Mouse (Mus musculus): ENCODE results near the gene Lipt2. TPM values are rescaled to one million over a fixed set of nuclear protein-coding genes. Genes with fewer than 3 reads are reported as not detected.
A peak's percentile ranks its signal among the peaks of the same experiment; 100 is the strongest.

The Lipt2 gene
- polyA plus RNA-seq, 1 experiment: 5.6 TPM

GRCm38 (mm10) chr7:100179836-100180407 lies 20.8 kb downstream of the Lipt2 start:
- H3K79me3 ChIP-seq (ENCODE audit: low read depth): no peaks in the 10 kb centered on the region
- TF ChIP-seq USF1 (IDR thresholded peaks at IDR 0.05; ENCODE audit: low read depth) (no peak), FOSL1 (IDR thresholded peaks at IDR 0.05; ENCODE audit: insufficient read depth, low read length, poor library complexity, severe bottlenecking) (no peak), MAX (IDR thresholded peaks at IDR 0.05) (no peak), MYOG (IDR thresholded peaks at IDR 0.05; ENCODE audit: control insufficient read depth, extremely low read depth, insufficient read length) (no peak), CTCF (IDR thresholded peaks at IDR 0.05; ENCODE audit: control insufficient read depth, insufficient read depth, insufficient read length) (no peak), CEBPB (IDR thresholded peaks at IDR 0.05; ENCODE audit: low read depth) (no peak), MYOD1 (IDR thresholded peaks at IDR 0.05; ENCODE audit: control insufficient read depth, insufficient read length, low read depth) (no peak)
- no peak overlapping the region for H3ac ChIP-seq (ENCODE audit: control insufficient read depth, insufficient read length, low read depth)
- no peak overlapping the region for H3K4me3 ChIP-seq (ENCODE audit: insufficient read depth, poor library complexity, severe bottlenecking)
- H3K27me3 ChIP-seq (ENCODE audit: control insufficient read depth, insufficient read depth, insufficient read length): no peaks in the 10 kb centered on the region
- H3K79me2 ChIP-seq (ENCODE audit: control insufficient read depth, insufficient read depth): no peaks in the 10 kb centered on the region
- H3K36me3 ChIP-seq (ENCODE audit: control insufficient read depth, insufficient read depth): no peaks in the 10 kb centered on the region

- Histone ChIP-seq H3K4me3 (ENCODE audit: insufficient read depth, poor library complexity, severe bottlenecking) (no peak overlapping the region), H3K27me3 (ENCODE audit: control insufficient read depth, insufficient read depth, insufficient read length) (no peaks in the 10 kb centered on the region), H3K36me3 (ENCODE audit: control insufficient read depth, insufficient read depth) (no peaks in the 10 kb centered on the region), H3ac (ENCODE audit: control insufficient read depth, insufficient read length, low read depth) (no peak overlapping the region), H3K79me3 (ENCODE audit: low read depth) (no peaks in the 10 kb centered on the region), H3K79me2 (ENCODE audit: control insufficient read depth, insufficient read depth) (no peaks in the 10 kb centered on the region)
- TF ChIP-seq MYOD1 (IDR thresholded peaks at IDR 0.05; ENCODE audit: control insufficient read depth, insufficient read length, low read depth): no peak
- TF ChIP-seq FOSL1 (IDR thresholded peaks at IDR 0.05; ENCODE audit: insufficient read depth, low read length, poor library complexity, severe bottlenecking): no peak
- no peak for TF ChIP-seq CEBPB (IDR thresholded peaks at IDR 0.05; ENCODE audit: low read depth)
- TF ChIP-seq MYOG (IDR thresholded peaks at IDR 0.05; ENCODE audit: control insufficient read depth, extremely low read depth, insufficient read length): no peak
- TF ChIP-seq USF1 (IDR thresholded peaks at IDR 0.05; ENCODE audit: low read depth): no peak
- TF ChIP-seq CTCF (IDR thresholded peaks at IDR 0.05; ENCODE audit: control insufficient read depth, insufficient read depth, insufficient read length): no peak
These were observed 22.1 kb downstream of the Lipt2 start for GRCm38 (mm10) chr7:100181176-100181575.

- Histone ChIP-seq H3K27me3 (ENCODE audit: control insufficient read depth, insufficient read depth, insufficient read length) (no peaks in the 10 kb centered on the region), H3K79me2 (ENCODE audit: control insufficient read depth, insufficient read depth) (no peaks in the 10 kb centered on the region), H3K79me3 (ENCODE audit: low read depth) (no peaks in the 10 kb centered on the region), H3K36me3 (ENCODE audit: control insufficient read depth, insufficient read depth) (no peaks in the 10 kb centered on the region), H3ac (ENCODE audit: control insufficient read depth, insufficient read length, low read depth) (no peak overlapping the region), H3K4me3 (ENCODE audit: insufficient read depth, poor library complexity, severe bottlenecking) (no peak overlapping the region)
- TF ChIP-seq MAX (IDR thresholded peaks at IDR 0.05) (no peak), USF1 (IDR thresholded peaks at IDR 0.05; ENCODE audit: low read depth) (no peak), MYOD1 (IDR thresholded peaks at IDR 0.05; ENCODE audit: control insufficient read depth, insufficient read length, low read depth) (no peak), MYOG (IDR thresholded peaks at IDR 0.05; ENCODE audit: control insufficient read depth, extremely low read depth, insufficient read length) (no peak), CEBPB (IDR thresholded peaks at IDR 0.05; ENCODE audit: low read depth) (no peak), FOSL1 (IDR thresholded peaks at IDR 0.05; ENCODE audit: insufficient read depth, low read length, poor library complexity, severe bottlenecking) (no peak), CTCF (IDR thresholded peaks at IDR 0.05; ENCODE audit: control insufficient read depth, insufficient read depth, insufficient read length) (no peak)
These were observed 22.5 kb downstream of the Lipt2 start for GRCm38 (mm10) chr7:100181614-100182013.

GRCm38 (mm10) chr7:100182388-100182787 lies 23.3 kb downstream of the Lipt2 start:
- Histone ChIP-seq H3K36me3 (ENCODE audit: control insufficient read depth, insufficient read depth) (no peaks in the 10 kb centered on the region), H3K4me3 (ENCODE audit: insufficient read depth, poor library complexity, severe bottlenecking) (no peak overlapping the region), H3ac (ENCODE audit: control insufficient read depth, insufficient read length, low read depth) (no peak overlapping the region), H3K79me2 (ENCODE audit: control insufficient read depth, insufficient read depth) (no peaks in the 10 kb centered on the region), H3K27me3 (ENCODE audit: control insufficient read depth, insufficient read depth, insufficient read length) (no peaks in the 10 kb centered on the region), H3K79me3 (ENCODE audit: low read depth) (no peaks in the 10 kb centered on the region)
- no peak for TF ChIP-seq USF1 (IDR thresholded peaks at IDR 0.05; ENCODE audit: low read depth)
- TF ChIP-seq FOSL1 (IDR thresholded peaks at IDR 0.05; ENCODE audit: insufficient read depth, low read length, poor library complexity, severe bottlenecking): no peak
- TF ChIP-seq CEBPB (IDR thresholded peaks at IDR 0.05; ENCODE audit: low read depth): peak; percentile 54

- no peaks in the 10 kb centered on the region for H3K79me2 ChIP-seq (ENCODE audit: control insufficient read depth, insufficient read depth)
- no peak overlapping the region for H3K4me3 ChIP-seq (ENCODE audit: insufficient read depth, poor library complexity, severe bottlenecking)
- peaks cover 5% of the 10 kb centered on the region for H3K27me3 ChIP-seq (ENCODE audit: control insufficient read depth, insufficient read depth, insufficient read length)
These were observed 28.5 kb downstream of the Lipt2 start for GRCm38 (mm10) chr7:100187601-100188000.

GRCm38 (mm10) chr7:100190167-100190566 lies 31.1 kb downstream of the Lipt2 start:
- no peaks in the 10 kb centered on the region for H3K79me2 ChIP-seq (ENCODE audit: control insufficient read depth, insufficient read depth)
- no peak overlapping the region for H3K4me3 ChIP-seq (ENCODE audit: insufficient read depth, poor library complexity, severe bottlenecking)
- TF ChIP-seq MYOD1 (IDR thresholded peaks at IDR 0.05; ENCODE audit: control insufficient read depth, insufficient read length, low read depth) (no peak), MAX (IDR thresholded peaks at IDR 0.05) (no peak), CEBPB (IDR thresholded peaks at IDR 0.05; ENCODE audit: low read depth) (no peak), CTCF (IDR thresholded peaks at IDR 0.05; ENCODE audit: control insufficient read depth, insufficient read depth, insufficient read length) (no peak), MYOG (IDR thresholded peaks at IDR 0.05; ENCODE audit: control insufficient read depth, extremely low read depth, insufficient read length) (no peak), FOSL1 (IDR thresholded peaks at IDR 0.05; ENCODE audit: insufficient read depth, low read length, poor library complexity, severe bottlenecking) (no peak), USF1 (IDR thresholded peaks at IDR 0.05; ENCODE audit: low read depth) (no peak)

More at GRCm38 (mm10) chr7:100187601-100188000, 28.5 kb downstream of the Lipt2 start:
- Histone ChIP-seq H3K36me3 (ENCODE audit: control insufficient read depth, insufficient read depth) (no peaks in the 10 kb centered on the region), H3K79me3 (ENCODE audit: low read depth) (no peaks in the 10 kb centered on the region), H3ac (ENCODE audit: control insufficient read depth, insufficient read length, low read depth) (no peak overlapping the region)
- TF ChIP-seq CEBPB (IDR thresholded peaks at IDR 0.05; ENCODE audit: low read depth) (no peak), MYOD1 (IDR thresholded peaks at IDR 0.05; ENCODE audit: control insufficient read depth, insufficient read length, low read depth) (no peak), MAX (IDR thresholded peaks at IDR 0.05) (no peak), FOSL1 (IDR thresholded peaks at IDR 0.05; ENCODE audit: insufficient read depth, low read length, poor library complexity, severe bottlenecking) (no peak), CTCF (IDR thresholded peaks at IDR 0.05; ENCODE audit: control insufficient read depth, insufficient read depth, insufficient read length) (no peak), USF1 (IDR thresholded peaks at IDR 0.05; ENCODE audit: low read depth) (no peak), MYOG (IDR thresholded peaks at IDR 0.05; ENCODE audit: control insufficient read depth, extremely low read depth, insufficient read length) (no peak)

More at GRCm38 (mm10) chr7:100190167-100190566, 31.1 kb downstream of the Lipt2 start:
- no peaks in the 10 kb centered on the region for H3K36me3 ChIP-seq (ENCODE audit: control insufficient read depth, insufficient read depth)
- peaks cover 5% of the 10 kb centered on the region for H3K27me3 ChIP-seq (ENCODE audit: control insufficient read depth, insufficient read depth, insufficient read length)
- H3ac ChIP-seq (ENCODE audit: control insufficient read depth, insufficient read length, low read depth): no peak overlapping the region
- H3K79me3 ChIP-seq (ENCODE audit: low read depth): no peaks in the 10 kb centered on the region
